Mouse (Mus musculus): ENCODE measurements at regions not wholly inside any gene's neighbourhood (a gene's known extent, or its start where the extent isn't known, plus 50 kb on each side); places are given as distances from the start of the nearest gene placed in this dataset.

DNA sequence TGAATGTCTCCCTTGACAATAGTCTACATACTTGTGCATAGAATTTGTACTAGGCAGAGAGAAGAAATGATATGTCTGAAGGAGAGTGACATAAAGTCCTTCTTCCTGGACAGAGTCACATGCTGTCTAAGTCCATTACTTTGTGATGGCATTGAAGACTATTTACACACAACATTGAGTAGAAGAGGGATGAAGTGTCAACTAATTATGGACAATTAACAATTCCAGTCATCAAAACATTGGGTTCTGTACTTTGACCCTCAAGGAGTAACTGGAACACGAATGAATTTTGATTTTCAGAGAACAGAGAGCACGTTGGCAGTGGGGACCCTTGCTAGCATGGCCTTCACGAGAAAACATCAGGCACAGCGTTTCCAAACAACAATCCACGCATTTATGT lies 177.6 kb upstream of the Frg1 start:
- DNase-seq (ENCODE audit: extremely low read depth) = no peak
- Histone ChIP-seq H3K27me3 (replicated peaks) (no peaks in the 10 kb centered on the region), H3K27ac (ENCODE audit: insufficient read depth, low read depth) (no peak overlapping the region), H3K4me2 (ENCODE audit: insufficient read depth, low read depth, poor library complexity, severe bottlenecking) (no peak overlapping the region), H3K9ac (ENCODE audit: insufficient read depth, low read depth) (no peak overlapping the region), H3K9me3 (replicated peaks; ENCODE audit: low read length) (no peaks in the 10 kb centered on the region), H3K36me3 (replicated peaks in 1 of 2; ENCODE audit: control insufficient read depth in 1 of 2, insufficient read depth in 1 of 2, low read length in 1 of 2) (no peaks in the 10 kb centered on the region), H3K4me3 (replicated peaks in 1 of 3; ENCODE audit: low read depth in 2 of 3, low read length in 2 of 3, poor library complexity in 1 of 3) (no peak overlapping the region), H3K79me2 (replicated peaks; ENCODE audit: control insufficient read depth, extremely low read depth, insufficient read depth, poor library complexity, severe bottlenecking) (no peaks in the 10 kb centered on the region), H3K4me1 (ENCODE audit: control insufficient read depth in 1 of 2, insufficient read depth in 2 of 2) (peaks cover 0 to 5% of the 10 kb centered on the region in 2 experiments; a peak in 1 of 4 replicates)
- TF ChIP-seq E2F4 (IDR thresholded peaks at IDR 0.05; ENCODE audit: insufficient replicate concordance, low read depth, low read length) (no peak), SIN3A (IDR thresholded peaks at IDR 0.05; ENCODE audit: low read length) (no peak), MAZ (IDR thresholded peaks at IDR 0.05; ENCODE audit: low read depth, low read length) (no peak), ZKSCAN1 (IDR thresholded peaks at IDR 0.05; ENCODE audit: borderline replicate concordance, low read depth, low read length) (no peak), CHD2 (IDR thresholded peaks at IDR 0.05; ENCODE audit: low read length) (no peak), HCFC1 (IDR thresholded peaks at IDR 0.05; ENCODE audit: low read depth, low read length) (no peak), CTCF (conservative IDR thresholded peaks at IDR 0.05 in 1 of 2, IDR thresholded peaks at IDR 0.05 in 1 of 2; ENCODE audit: low read depth in 2 of 2, low read length in 2 of 2) (no peak), RCOR1 (conservative IDR thresholded peaks at IDR 0.05; ENCODE audit: low read depth, low read length) (no peak), ZNF384 (IDR thresholded peaks at IDR 0.05; ENCODE audit: low read depth, low read length) (no peak), POLR2AphosphoS2 (IDR thresholded peaks at IDR 0.05; ENCODE audit: low read depth, low read length) (no peak), EP300 (IDR thresholded peaks at IDR 0.05; ENCODE audit: low read length) (no peak), MAX (IDR thresholded peaks at IDR 0.05; ENCODE audit: low read length) (no peak), KAT2A (IDR thresholded peaks at IDR 0.05; ENCODE audit: insufficient replicate concordance, low read length) (no peak), RAD21 (IDR thresholded peaks at IDR 0.05; ENCODE audit: low read depth, low read length) (no peak), ZC3H11A (IDR thresholded peaks at IDR 0.05; ENCODE audit: low read depth, low read length) (no peak), CHD1 (IDR thresholded peaks at IDR 0.05; ENCODE audit: low read depth, low read length) (no peak), UBTF (IDR thresholded peaks at IDR 0.05; ENCODE audit: low read depth, low read length) (no peak), MXI1 (IDR thresholded peaks at IDR 0.05; ENCODE audit: low read depth, low read length) (no peak)
- in situ Hi-C loops (cut with MboI; ENCODE audit: low pct_ligation_motif_present, low pct_unique_long_range_greater_than_20kb, low sequenced_read_pairs) (no loop called here), dilution Hi-C loops (cut with MboI; ENCODE audit: extremely low pct_ligation_motif_present, extremely low pct_unique_long_range_greater_than_20kb, low sequenced_read_pairs) (no loop called here)

DNA sequence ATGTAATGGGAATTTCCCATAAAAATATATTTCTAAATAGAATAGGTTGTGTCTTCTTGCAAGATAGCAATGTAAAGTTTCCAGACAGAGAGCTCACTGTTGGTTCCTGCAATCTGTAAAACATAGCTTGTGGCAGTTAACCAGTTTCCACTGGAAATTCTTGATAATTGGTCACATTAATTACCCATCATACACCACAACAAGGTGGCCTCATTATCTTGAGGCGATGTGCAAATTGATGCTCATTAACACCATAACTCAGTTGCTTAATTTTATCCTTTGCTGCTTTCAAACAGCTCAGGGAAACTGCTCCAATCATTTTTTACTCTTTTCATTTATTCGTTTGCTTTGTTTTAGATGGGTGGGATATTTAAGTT lies 176.8 kb upstream of the Frg1 start:
- no peak for DNase-seq (ENCODE audit: extremely low read depth)
- no peak for TF ChIP-seq ZKSCAN1 (IDR thresholded peaks at IDR 0.05; ENCODE audit: borderline replicate concordance, low read depth, low read length)
- no peak for TF ChIP-seq USF1 (IDR thresholded peaks at IDR 0.05; ENCODE audit: low read depth, low read length)
- TF ChIP-seq POLR2AphosphoS2 (IDR thresholded peaks at IDR 0.05; ENCODE audit: low read depth, low read length) = no peak
- no peak for TF ChIP-seq SIN3A (IDR thresholded peaks at IDR 0.05; ENCODE audit: low read length)
- no peaks in the 10 kb centered on the region for H3K9me3 ChIP-seq (replicated peaks; ENCODE audit: low read length)
- H3K79me2 ChIP-seq (replicated peaks; ENCODE audit: control insufficient read depth, extremely low read depth, insufficient read depth, poor library complexity, severe bottlenecking) = no peaks in the 10 kb centered on the region
- in situ Hi-C loops (cut with MboI; ENCODE audit: low pct_ligation_motif_present, low pct_unique_long_range_greater_than_20kb, low sequenced_read_pairs) (no loop called here), dilution Hi-C loops (cut with MboI; ENCODE audit: extremely low pct_ligation_motif_present, extremely low pct_unique_long_range_greater_than_20kb, low sequenced_read_pairs) (no loop called here)
- no peak overlapping the region for H3K27ac ChIP-seq (ENCODE audit: insufficient read depth, low read depth)
- peaks cover 0 to 4% of the 10 kb centered on the region in 2 experiments; a peak in 1 of 4 replicates for H3K4me1 ChIP-seq (ENCODE audit: control insufficient read depth in 1 of 2, insufficient read depth in 2 of 2)
- no peaks in the 10 kb centered on the region for H3K36me3 ChIP-seq (replicated peaks in 1 of 2; ENCODE audit: control insufficient read depth in 1 of 2, insufficient read depth in 1 of 2, low read length in 1 of 2)
- H3K9ac ChIP-seq (ENCODE audit: insufficient read depth, low read depth) = no peak overlapping the region
- no peaks in the 10 kb centered on the region for H3K27me3 ChIP-seq (replicated peaks)
- no peak overlapping the region for H3K4me3 ChIP-seq (replicated peaks in 1 of 3; ENCODE audit: low read depth in 2 of 3, low read length in 2 of 3, poor library complexity in 1 of 3)
- H3K4me2 ChIP-seq (ENCODE audit: insufficient read depth, low read depth, poor library complexity, severe bottlenecking) = no peak overlapping the region

All from CH12.LX (cell line).